Mouse (Mus musculus) right cerebral cortex, postnatal 36 days (tissue): Measurements from ENCODE around the gene Gm45021.
"Not testable (repeated sequence)": the region's sequence is repeated elsewhere in the genome, so short reads cannot be mapped to it uniquely, and the experiment has no call there.

Experiments used
- DNase-seq, 2 experiments: peaks; one replicate each; pipeline ENCODE4 v3.0.0; 2022; ENCODE audit warnings: low spot score in 2 of 2, mixed read lengths in 1 of 2

Gene Gm45021

GRCm38 (mm10) chr6:48613464-48613863, 24.1 kb downstream of the Gm45021 start:
- no peak for DNase-seq

GRCm38 (mm10) chr6:48614756-48615155, 25.3 kb downstream of the Gm45021 start:
- DNase-seq: no peak

GRCm38 (mm10) chr6:48620031-48620430, 30.6 kb downstream of the Gm45021 start:
- no peak for DNase-seq

DNA sequence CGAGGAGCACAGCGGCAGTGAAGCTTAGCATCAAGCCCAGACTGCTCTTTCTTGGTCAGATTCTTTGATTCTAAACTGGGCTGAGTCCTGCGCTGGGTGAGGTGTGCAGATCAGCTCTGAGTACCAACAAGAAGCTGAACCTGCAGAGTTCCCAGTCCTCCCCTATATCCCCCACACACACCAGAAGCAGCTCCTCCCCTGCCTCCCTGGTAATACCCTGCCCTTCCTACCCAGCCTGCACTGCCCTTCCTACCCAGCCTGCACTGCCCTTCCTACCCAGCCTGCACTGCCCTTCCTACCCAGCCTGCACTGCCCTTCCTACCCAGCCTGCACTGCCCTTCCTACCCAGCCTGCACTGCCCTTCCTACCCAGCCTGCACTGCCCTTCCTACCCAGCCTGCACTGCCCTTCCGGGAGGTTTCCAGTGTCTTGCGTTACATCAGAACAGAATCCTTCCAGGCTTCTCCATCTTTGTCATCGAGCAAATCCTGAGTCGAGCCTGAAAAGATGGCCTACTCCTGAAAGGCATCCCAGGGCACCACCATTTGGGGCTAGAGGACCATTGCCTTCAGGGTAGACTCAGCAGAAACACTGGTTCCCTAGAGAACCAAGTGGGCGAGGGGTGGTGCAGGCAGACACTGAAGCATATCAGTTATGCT, 32.9 kb downstream of the Gm45021 start:
- DNase-seq: not testable (repeated sequence)

DNA sequence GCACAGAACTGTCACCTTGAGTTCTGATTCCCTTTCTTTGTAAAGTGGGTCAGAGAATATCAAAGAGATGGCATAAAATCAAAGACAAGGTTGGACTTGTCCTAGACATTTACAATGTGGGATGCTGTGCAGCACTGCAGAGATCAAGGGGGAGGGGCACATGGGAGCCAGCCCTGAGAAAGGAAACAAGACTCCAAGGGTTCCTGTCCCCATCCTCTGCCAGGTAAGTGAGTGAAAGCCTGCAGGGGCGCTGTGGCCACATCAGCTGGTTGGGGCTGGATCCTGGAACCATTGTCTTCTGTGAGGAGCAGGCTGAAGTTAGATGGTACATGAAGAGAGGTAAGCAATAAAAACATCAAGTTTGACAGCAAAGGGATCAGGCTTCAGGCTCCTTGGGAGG, 34.0 kb downstream of the Gm45021 start:
- no peak for DNase-seq

DNA sequence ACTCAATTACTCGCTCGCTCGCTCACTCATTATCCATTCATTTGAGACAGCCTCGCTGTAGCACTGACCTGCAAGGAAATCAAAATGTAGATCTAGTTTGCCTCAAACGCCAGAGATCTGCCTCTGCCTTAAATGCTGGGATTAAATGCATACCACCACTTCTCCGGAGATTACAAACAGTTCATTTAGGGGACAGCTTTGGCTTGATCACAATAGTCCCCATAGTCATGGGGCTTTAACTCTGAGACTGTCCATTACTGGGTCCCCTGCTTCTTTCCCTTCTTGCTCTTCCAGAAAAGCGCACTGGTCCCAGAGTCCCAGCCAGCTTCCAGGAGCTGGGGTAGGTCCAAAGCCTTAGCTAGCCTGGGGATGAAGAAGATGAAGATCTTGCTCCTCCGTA, 37.1 kb downstream of the Gm45021 start, which contains the start of gene AI854703:
Gene AI854703 (plus strand): TSS at position 301 of the 400 bp plus-strand sequence.
- DNase-seq: no peak

- DNase-seq: peak; percentile 64 to 67
These were observed 37.6 kb downstream of the Gm45021 start for GRCm38 (mm10) chr6:48626984-48627383.

DNA sequence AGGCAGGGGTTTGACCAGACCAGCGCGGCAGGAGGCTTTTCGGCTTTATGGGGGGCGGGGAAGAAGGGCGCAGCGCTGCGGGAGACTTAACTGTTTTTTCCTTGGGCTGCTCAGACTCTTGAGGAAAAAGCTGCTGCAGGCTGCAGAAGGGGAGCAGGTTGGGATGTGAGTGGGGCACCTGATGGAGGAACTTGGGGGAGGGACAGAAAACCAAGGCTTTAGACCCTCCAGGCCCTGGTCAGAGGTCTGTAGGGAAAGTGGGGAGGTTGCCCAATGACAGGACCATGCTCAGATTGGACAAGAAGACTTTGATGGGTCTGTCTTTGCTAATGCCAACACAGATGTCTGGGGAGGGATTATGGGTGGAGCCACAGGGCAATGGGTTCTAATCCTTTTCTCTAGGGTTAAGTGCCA, 38.1 kb downstream of the Gm45021 start:
- no peak for DNase-seq

DNA sequence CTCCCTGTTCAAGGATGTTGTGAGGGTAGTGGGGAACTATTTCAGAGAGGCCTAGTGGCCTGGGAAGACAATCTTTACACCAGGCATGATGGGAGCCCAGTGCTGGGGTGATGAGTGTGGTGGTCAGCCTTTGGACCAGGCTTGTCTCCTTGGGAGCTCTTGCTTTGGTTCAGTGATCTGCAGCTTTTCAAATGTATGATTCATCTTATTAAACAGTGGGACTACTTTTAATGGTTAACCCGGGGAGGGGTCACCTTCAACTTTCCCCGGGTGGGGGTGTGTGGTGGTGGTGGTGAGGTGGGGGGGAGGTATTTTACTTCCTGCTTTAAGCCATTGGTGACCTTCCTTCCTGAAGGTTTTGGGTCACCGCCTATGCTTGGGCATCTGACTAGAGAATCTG, 39.0 kb downstream of the Gm45021 start:
- no peak for DNase-seq

GRCm38 (mm10) chr6:48628808-48629660, 39.6 kb downstream of the Gm45021 start:
- DNase-seq: peak; percentile 44 to 51

GRCm38 (mm10) chr6:48629661-48630034, 40.2 kb downstream of the Gm45021 start:
- no peak for DNase-seq

- no peak for DNase-seq
These were observed 41.4 kb downstream of the Gm45021 start for GRCm38 (mm10) chr6:48630831-48631230.

DNA sequence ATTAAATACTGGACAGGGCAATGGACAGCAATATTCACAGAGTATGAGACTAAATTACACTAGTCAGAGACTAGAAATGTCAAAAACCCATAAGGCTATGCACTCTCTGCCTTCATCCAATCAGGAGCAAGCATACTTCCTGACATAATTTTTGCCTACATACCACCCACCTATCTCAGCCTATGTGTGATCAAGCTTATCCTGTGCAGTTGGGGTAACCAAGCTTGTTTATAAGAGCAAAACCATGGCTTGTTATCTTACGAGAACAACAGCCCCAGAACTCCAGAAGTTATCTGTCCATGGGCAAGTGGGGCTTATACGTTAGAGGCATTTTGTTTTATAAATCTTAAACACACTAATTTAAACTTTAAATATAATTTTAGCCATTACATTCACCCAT, 45.7 kb downstream of the Gm45021 start:
- no peak for DNase-seq

- DNase-seq: no peak
These were observed 47.1 kb downstream of the Gm45021 start for GRCm38 (mm10) chr6:48636515-48636914.

GRCm38 (mm10) chr6:48637811-48638500, 48.5 kb downstream of the Gm45021 start:
- no peak for DNase-seq

DNA sequence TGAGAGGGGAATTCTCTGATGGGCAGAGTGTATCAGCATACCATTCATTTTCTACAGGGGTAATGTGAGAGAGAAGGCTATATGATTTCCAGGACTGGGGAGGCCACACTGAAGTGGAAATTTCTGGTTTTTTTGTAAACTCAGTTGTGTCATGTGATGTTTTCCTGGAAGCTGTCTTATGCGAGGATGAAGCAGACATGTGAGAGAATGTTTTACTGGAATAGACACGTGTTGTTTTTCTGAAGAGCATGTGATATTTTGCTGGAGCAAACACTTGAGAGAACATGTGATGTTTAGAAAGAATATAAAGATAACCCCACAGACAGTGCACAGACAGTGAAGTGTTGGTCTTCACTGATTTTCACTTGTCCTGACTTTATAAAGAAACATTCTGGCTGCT, 49.1 kb downstream of the Gm45021 start:
- no peak for DNase-seq

- DNase-seq: no peak
These were observed 52.0 kb downstream of the Gm45021 start for GRCm38 (mm10) chr6:48641391-48641790.

DNA sequence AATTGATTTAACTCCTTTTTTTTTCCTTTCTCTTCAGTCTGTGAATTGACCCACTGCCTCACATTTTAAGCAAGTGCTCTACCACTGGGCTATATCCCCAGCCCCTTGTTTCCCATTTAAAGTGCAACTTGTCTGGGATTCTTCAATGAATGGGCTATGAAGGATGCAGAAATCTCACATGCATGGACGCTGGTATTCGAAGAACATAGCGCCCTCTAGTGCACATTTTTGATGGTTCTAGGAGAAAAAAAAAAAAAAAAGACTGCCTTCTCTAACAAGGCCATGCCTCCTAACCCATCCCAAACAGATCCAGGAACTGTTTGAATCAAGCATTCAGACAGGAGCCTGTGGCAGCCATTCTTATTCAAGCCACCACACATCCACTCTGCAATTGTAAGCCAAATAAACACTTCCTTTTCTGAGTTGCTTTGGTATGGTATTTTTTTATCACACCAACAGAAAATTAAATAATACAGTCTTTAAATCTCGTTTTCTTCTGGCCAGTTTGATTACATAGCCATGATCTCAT, 53.4 kb downstream of the Gm45021 start:
- DNase-seq: no peak

DNA sequence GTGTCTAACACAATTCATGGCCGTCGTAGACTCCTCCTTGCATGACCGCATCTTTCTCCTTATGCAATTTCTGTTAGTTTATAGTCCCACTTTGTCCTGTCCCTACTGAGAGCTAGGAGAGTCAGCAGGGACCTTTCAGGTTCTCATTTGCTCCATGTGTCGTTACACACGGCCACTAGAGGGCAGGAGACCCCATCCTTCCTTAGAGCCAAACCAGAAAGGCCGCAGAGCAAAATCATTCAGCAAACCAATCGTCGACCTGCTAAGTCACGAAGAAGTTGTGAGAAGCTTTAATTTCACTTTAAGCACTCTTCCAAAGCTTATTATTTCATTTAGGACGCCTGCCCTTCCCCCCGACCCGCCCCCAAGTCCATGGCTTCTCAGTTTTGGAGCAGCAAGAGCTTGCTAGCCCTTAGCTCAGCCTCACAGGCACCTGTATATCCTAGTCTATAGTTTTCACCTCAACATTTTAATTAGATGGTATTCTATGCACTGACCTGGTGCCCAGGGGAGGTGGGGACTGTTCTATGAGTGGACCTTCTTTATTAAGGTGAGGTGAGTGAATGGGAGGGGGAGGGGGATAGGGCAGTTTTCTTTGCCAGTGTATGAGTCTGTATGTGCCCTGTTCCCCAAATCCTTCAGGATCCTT, 56.4 kb downstream of the Gm45021 start:
- no peak for DNase-seq

DNA sequence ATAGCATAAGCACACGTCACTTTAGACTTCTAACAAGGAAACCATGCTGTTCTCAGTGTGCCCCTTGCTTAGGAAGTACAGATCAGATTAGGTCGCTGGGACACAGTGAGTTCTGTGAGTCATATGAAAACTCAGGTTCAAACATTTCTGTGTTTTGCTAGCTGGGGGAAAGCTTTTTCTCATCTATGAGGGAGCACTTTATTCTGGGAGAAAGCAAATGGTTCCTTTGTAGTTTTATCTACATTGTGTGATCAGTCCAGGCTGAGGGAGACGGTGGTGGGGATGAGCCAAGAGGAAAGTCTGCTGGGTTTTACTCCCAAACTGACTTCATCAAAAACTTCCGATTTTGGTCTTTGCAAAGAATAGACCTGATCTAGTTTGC, 56.9 kb downstream of the Gm45021 start:
- DNase-seq: no peak

DNA sequence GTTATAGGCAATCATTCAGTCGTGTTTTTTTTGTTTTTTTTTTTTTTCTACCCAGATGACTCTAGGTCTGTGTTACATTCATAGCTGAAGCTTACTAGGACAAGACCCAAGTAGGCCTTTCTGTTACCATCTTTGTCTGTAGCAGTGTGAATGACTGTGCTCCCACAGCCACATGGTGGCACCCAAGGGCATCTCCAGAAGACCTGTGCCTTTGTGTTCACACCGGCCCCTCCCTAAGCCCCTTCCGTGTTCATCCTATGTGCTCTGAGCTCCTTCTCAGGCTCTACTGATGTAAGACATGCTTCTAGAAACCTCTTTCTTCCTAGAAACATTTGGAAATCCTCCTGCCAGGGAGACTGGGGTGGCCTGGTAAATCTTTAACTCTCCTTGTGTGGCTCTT, 57.6 kb downstream of the Gm45021 start, which contains the start of gene Gimap8:
Gene Gimap8 (plus strand): TSS at position 240 of the 400 bp plus-strand sequence.
- no peak for DNase-seq

DNA sequence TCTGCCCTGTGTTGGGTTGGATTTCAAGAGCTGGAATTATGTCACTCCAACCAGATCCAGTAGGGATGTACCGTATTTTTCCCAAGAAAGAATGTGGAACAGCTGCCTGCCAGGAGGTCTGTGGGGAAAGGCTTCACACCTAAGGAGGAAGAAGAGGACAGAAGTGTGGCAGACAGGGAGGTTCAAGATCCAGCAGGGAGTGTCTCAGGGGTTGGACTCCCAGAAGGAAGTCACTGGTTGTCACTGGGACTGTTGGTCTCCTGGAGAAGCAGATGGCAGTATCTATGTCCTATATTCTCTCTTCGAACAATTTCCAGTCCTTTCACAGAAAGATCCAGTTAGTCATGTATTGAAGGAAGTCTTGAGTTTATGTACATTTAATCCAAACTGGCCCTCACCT, 58.2 kb downstream of the Gm45021 start:
- no peak for DNase-seq
